Comparison of ENCODE assay signal across 28 mouse cellular contexts in genomic region chr19:44257377-44257966, GRCm38 (mm10). TPM values are rescaled to one million over a fixed set of nuclear protein-coding genes. Genes with fewer than 3 reads are reported as not detected.
DNase-seq lines count a peak whose midpoint lies in the region; ATAC-seq and TF ChIP-seq lines count a peak whose summit lies in the region.
"Had no signal": no experiment of that assay in that cellular context is flagged by ENCODE, and none has a peak within 500 bp of the region (broad histone marks: within the 10 kb centered on the region; RNA-seq: fewer than 3 reads in every experiment).

No protein-coding gene starts in this region.

- no peak for TF ChIP-seq CTCF in CH12.LX (conservative IDR thresholded peaks at IDR 0.05 in 1 of 2, IDR thresholded peaks at IDR 0.05 in 1 of 2; ENCODE audit: low read depth in 2 of 2, low read length in 2 of 2)

- DNase-seq in CD4-positive, CD25-positive, alpha-beta regulatory T cell, adult 2 months (ENCODE audit: low read depth, low spot score) = peak; percentile 38
- peak; percentile 72 for DNase-seq in CH12.LX (ENCODE audit: extremely low read depth)
- no peak for DNase-seq in kidney, postnatal 14 days
- no peak for DNase-seq in kidney, adult 9 months
- DNase-seq: adrenal gland, adult 2 months; adrenal gland, postnatal 10 days; adrenal gland, postnatal 25 days; B cell, adult 2 months; cerebellum, adult 11 months; cerebellum, adult 18-20 months; cerebellum, adult 8-10 months; cerebellum, adult 9-11 months; cerebellum, postnatal 14 days; cerebellum, postnatal 36 days; embryo, embryonic 11 days had no signal

- peak overlapping the region; percentile 91 for H3K9ac ChIP-seq in CH12.LX (ENCODE audit: insufficient read depth, low read depth)
- no peak overlapping the region for H3K9ac ChIP-seq in kidney, embryonic 15.5 days
- H3K9ac ChIP-seq: embryonic facial prominence, embryonic 13.5 days; embryonic facial prominence, embryonic 15.5 days; forebrain, embryonic 12.5 days had no signal

- 82% methylated on average over 13 of the region's 13 CpGs for WGBS in kidney, embryonic 15.5 days

- peak overlapping the region; percentile 90 for H3K4me2 ChIP-seq in CH12.LX (ENCODE audit: insufficient read depth, low read depth, poor library complexity, severe bottlenecking)
- H3K4me2 ChIP-seq in kidney, embryonic 15.5 days = no peak overlapping the region
- H3K4me2 ChIP-seq: embryonic facial prominence, embryonic 13.5 days; embryonic facial prominence, embryonic 15.5 days; forebrain, embryonic 12.5 days had no signal

- ATAC-seq in activated CD4-positive, CD25-positive, alpha-beta regulatory T cell, adult 4 months = peak; percentile 20
- ATAC-seq in inflammation-experienced regulatory T-cells, adult 6 months = peak; percentile 30
- no peak for ATAC-seq in kidney, embryonic 15.5 days (replicated peaks; ENCODE audit: low FRiP score)
- ATAC-seq: forebrain, embryonic 14.5 days; forebrain, embryonic 16.5 days; Patski had no signal

- H3K27me3 ChIP-seq in CH12.LX (replicated peaks) = no peaks in the 10 kb centered on the region
- H3K27me3 ChIP-seq in kidney, embryonic 15.5 days = no peaks in the 10 kb centered on the region
- H3K27me3 ChIP-seq: embryonic facial prominence, embryonic 13.5 days; embryonic facial prominence, embryonic 15.5 days; forebrain, embryonic 12.5 days; Patski had no signal

- peak; percentile 31; the same call in 1 of the 2 replicates for TF ChIP-seq EP300 in CH12.LX (IDR thresholded peaks at IDR 0.05; ENCODE audit: low read length)

- H3K79me2 ChIP-seq in CH12.LX (replicated peaks; ENCODE audit: control insufficient read depth, extremely low read depth, insufficient read depth, poor library complexity, severe bottlenecking) = peaks cover 7% of the 10 kb centered on the region

- no peaks in the 10 kb centered on the region for H3K9me3 ChIP-seq in CH12.LX (replicated peaks; ENCODE audit: low read length)
- H3K9me3 ChIP-seq in kidney, embryonic 15.5 days (replicated peaks) = no peaks in the 10 kb centered on the region
- H3K9me3 ChIP-seq: embryonic facial prominence, embryonic 13.5 days; embryonic facial prominence, embryonic 15.5 days; forebrain, embryonic 10.5 days; forebrain, embryonic 12.5 days; G1E had no signal

- dilution Hi-C loops in CH12.LX (cut with MboI; ENCODE audit: extremely low pct_ligation_motif_present, extremely low pct_unique_long_range_greater_than_20kb, low sequenced_read_pairs) = no loop called here

- H3K36me3 ChIP-seq in CH12.LX (replicated peaks in 1 of 2; ENCODE audit: control insufficient read depth in 1 of 2, insufficient read depth in 1 of 2, low read length in 1 of 2) = peaks cover 7 to 18% of the 10 kb centered on the region in 2 experiments
- no peaks in the 10 kb centered on the region for H3K36me3 ChIP-seq in kidney, embryonic 15.5 days
- H3K36me3 ChIP-seq: embryonic facial prominence, embryonic 13.5 days; embryonic facial prominence, embryonic 15.5 days; forebrain, embryonic 10.5 days; forebrain, embryonic 12.5 days had no signal

- TF ChIP-seq POLR2A in CH12.LX (IDR thresholded peaks at IDR 0.05; ENCODE audit: low read depth, low read length) = peak; percentile 35; the same call in 1 of the 2 replicates

- H3K4me3 ChIP-seq in CH12.LX (replicated peaks in 1 of 3; ENCODE audit: low read depth in 2 of 3, low read length in 2 of 3, poor library complexity in 1 of 3) = peak overlapping the region; percentile 19 to 46 (median 42)
- no peak overlapping the region for H3K4me3 ChIP-seq in kidney, embryonic 15.5 days (replicated peaks)
- H3K4me3 ChIP-seq: embryonic facial prominence, embryonic 13.5 days; embryonic facial prominence, embryonic 15.5 days; erythroblast, embryonic 14.5 days; forebrain, embryonic 10.5 days; forebrain, embryonic 12.5 days had no signal

- H3K4me1 ChIP-seq in CH12.LX (ENCODE audit: control insufficient read depth in 1 of 2, insufficient read depth in 2 of 2) = peaks cover 16 to 68% of the 10 kb centered on the region in 2 experiments
- no peaks in the 10 kb centered on the region for H3K4me1 ChIP-seq in kidney, embryonic 15.5 days
- H3K4me1 ChIP-seq: embryonic facial prominence, embryonic 13.5 days; embryonic facial prominence, embryonic 15.5 days; forebrain, embryonic 12.5 days had no signal

- in situ Hi-C loops in CH12.LX (cut with MboI; ENCODE audit: low pct_ligation_motif_present, low pct_unique_long_range_greater_than_20kb, low sequenced_read_pairs) = no loop called here

- H3K27ac ChIP-seq in CH12.LX (ENCODE audit: insufficient read depth, low read depth) = peak overlapping the region; percentile 27
- H3K27ac ChIP-seq in kidney, embryonic 15.5 days = no peak overlapping the region
- H3K27ac ChIP-seq: embryonic facial prominence, embryonic 13.5 days; embryonic facial prominence, embryonic 15.5 days; forebrain, embryonic 10.5 days; forebrain, embryonic 12.5 days had no signal

- TF ChIP-seq RAD21 in CH12.LX (IDR thresholded peaks at IDR 0.05; ENCODE audit: low read depth, low read length) = no peak

TF ChIP-seq in CH12.LX, 34 proteins besides CTCF, POLR2A, EP300 and RAD21:
- TF ChIP-seq USF1 (IDR thresholded peaks at IDR 0.05; ENCODE audit: low read depth, low read length) (peak; percentile 2; the same call in 1 of the 2 replicates), CHD2 (IDR thresholded peaks at IDR 0.05; ENCODE audit: low read length) (peak; percentile 51; the same call in 1 of the 2 replicates), RCOR1 (conservative IDR thresholded peaks at IDR 0.05; ENCODE audit: low read depth, low read length) (no peak), ELF1 (IDR thresholded peaks at IDR 0.05; ENCODE audit: low read depth, low read length) (no peak), HCFC1 (IDR thresholded peaks at IDR 0.05; ENCODE audit: low read depth, low read length) (no peak), TCF12 (IDR thresholded peaks at IDR 0.05; ENCODE audit: low read depth, low read length) (no peak), SIN3A (IDR thresholded peaks at IDR 0.05; ENCODE audit: low read length) (0 out of 2 replicates have a peak, but pooled peaks have one; percentile 35), GABPA (IDR thresholded peaks at IDR 0.05; ENCODE audit: insufficient replicate concordance, low read depth, low read length) (no peak), JUND (conservative IDR thresholded peaks at IDR 0.05; ENCODE audit: low read depth, low read length) (no peak), BHLHE40 (IDR thresholded peaks at IDR 0.05; ENCODE audit: low read depth, low read length) (peak; percentile 73), MAX (IDR thresholded peaks at IDR 0.05; ENCODE audit: low read length) (0 out of 2 replicates have a peak, but pooled peaks have one; percentile 52), JUN (IDR thresholded peaks at IDR 0.05; ENCODE audit: insufficient read depth, low read depth, low read length) (no peak), NRF1 (IDR thresholded peaks at IDR 0.05; ENCODE audit: low read depth, low read length) (0 out of 2 replicates have a peak, but pooled peaks have one; percentile 16), MAZ (IDR thresholded peaks at IDR 0.05; ENCODE audit: low read depth, low read length) (no peak), MXI1 (IDR thresholded peaks at IDR 0.05; ENCODE audit: low read depth, low read length) (peak; percentile 91), E2F4 (IDR thresholded peaks at IDR 0.05; ENCODE audit: insufficient replicate concordance, low read depth, low read length) (0 out of 2 replicates have a peak, but pooled peaks have one; percentile 73)
TF ChIP-seq in CH12.LX: peak in this region for 8.

RNA-seq across cellular contexts. Expression of gene Scd2, which starts 36.0 kb away (rescaled TPM):
- 204 and 212 TPM in 2 replicates for total RNA-seq in CH12.LX (2012; rRNA removed)
- 123 and 205 TPM in 2 replicates for total RNA-seq in CH12.LX (2014; rRNA removed)
- 274 and 408 TPM in 2 replicates for polyA plus RNA-seq in CH12.LX (2012; ENCODE audit: insufficient read length, low read depth)
- polyA plus RNA-seq in activated CD4-positive, CD25-positive, alpha-beta regulatory T cell, adult 4 months (2017; shearing (Covaris generic)) = 10 to 100 TPM; 37.3 to 47.1 TPM
- 10 to 100 TPM; 24.8 to 27.3 (median 25.3) TPM for polyA plus RNA-seq in inflammation-experienced regulatory T-cells, adult 6 months (2017; shearing (Covaris generic))
- polyA plus RNA-seq in kidney, embryonic 15.5 days (2015; fragmentation: Nextera tagmentation; extraction: Ambion mirVana) = 185 and 195 TPM in 2 replicates

RNA-seq across cellular contexts. Expression of gene Scd3, which starts 54.4 kb away (rescaled TPM):
- total RNA-seq in CH12.LX (2012; rRNA removed) (0.04 TPM in 1 of 2 replicates, not detected in the other), CH12.LX (2014; rRNA removed) (not detected in 2 replicates)
- 0.11 TPM in 1 of 2 replicates, not detected in the other for polyA plus RNA-seq in CH12.LX (2012; ENCODE audit: insufficient read length, low read depth)
- not detected for polyA plus RNA-seq in activated CD4-positive, CD25-positive, alpha-beta regulatory T cell, adult 4 months (2017; shearing (Covaris generic))
- polyA plus RNA-seq in inflammation-experienced regulatory T-cells, adult 6 months (2017; shearing (Covaris generic)) = not detected
- 0.45 and 0.66 TPM in 2 replicates for polyA plus RNA-seq in kidney, embryonic 15.5 days (2015; fragmentation: Nextera tagmentation; extraction: Ambion mirVana)
- total RNA-seq: adrenal gland, postnatal 25 days; common myeloid progenitor, adult 5-6 weeks had no signal
- polyA plus RNA-seq: adrenal gland, adult 2 months; erythroblast, embryonic 14.5 days; G1E had no signal

Comparison
In these comparisons a context has a peak if more than half of its experiments do, and no peak if none do; other contexts are left out.
1. DNase-seq: peak in CD4-positive, CD25-positive, alpha-beta regulatory T cell, adult 2 months (single experiment) and CH12.LX (single experiment); none in kidney, postnatal 14 days (single experiment) and kidney, adult 9 months (single experiment).